Mouse (Mus musculus) MEL (cell line): ENCODE measurements around the gene Gm20388. TPM values are rescaled to one million over a fixed set of nuclear protein-coding genes. Genes with fewer than 3 reads are reported as not detected.

Experiments
- DNase-seq: peaks from one replicate; pipeline ENCODE4 v3.0.0; 2011; ENCODE audit warnings: low read depth, low spot score
- H3K27ac ChIP-seq: 2 replicates; pipeline ENCODE4 v1.5.1; 2012; ENCODE audit warnings: low read depth, mild to moderate bottlenecking, control low read depth, low read length, moderate library complexity; ENCODE audit not compliant: control insufficient read depth
- H3K27me3 ChIP-seq, 2 experiments: fragments of 150-350 bp in 1 of 2; sonication (generic) in 1 of 2; 2 replicates each; pipeline ENCODE4 v1.6.1; 2012; ENCODE audit warnings: low read length in 2 of 2, mild to moderate bottlenecking in 2 of 2, improper control_type of control experiment in 1 of 2, moderate library complexity in 1 of 2; ENCODE audit not compliant: insufficient read depth in 2 of 2, control insufficient read depth in 1 of 2
- H3K36me3 ChIP-seq, 2 experiments: 2 replicates each; pipeline ENCODE4 v1.6.1; 2012 to 2014; ENCODE audit warnings: low read length in 2 of 2, improper control_type of control experiment in 1 of 2, inconsistent platforms in 1 of 2, mild to moderate bottlenecking in 1 of 2; ENCODE audit not compliant: insufficient read depth in 2 of 2, control insufficient read depth in 1 of 2
- H3K4me1 ChIP-seq, 2 experiments: fragments of 150-350 bp in 1 of 2; sonication (generic) in 1 of 2; 2 replicates each; pipeline ENCODE4 v1.6.1; 2012; ENCODE audit warnings: low read length in 2 of 2, improper control_type of control experiment in 1 of 2, mild to moderate bottlenecking in 1 of 2; ENCODE audit not compliant: insufficient read depth in 2 of 2, control insufficient read depth in 1 of 2
- H3K4me3 ChIP-seq, 2 experiments: fragments of 150-350 bp in 1 of 2; sonication (generic) in 1 of 2; 2 replicates each; pipeline ENCODE4 v1.5.1; 2012; ENCODE audit warnings: low read depth in 2 of 2, low read length in 2 of 2, mild to moderate bottlenecking in 2 of 2, moderate library complexity in 2 of 2, control low read depth in 1 of 2, improper control_type of control experiment in 1 of 2; ENCODE audit not compliant: control insufficient read depth in 1 of 2, insufficient read depth in 1 of 2
- H3K79me2 ChIP-seq: 2 replicates; pipeline ENCODE4 v1.6.1; 2012; ENCODE audit warnings: mild to moderate bottlenecking, low read length, moderate library complexity; ENCODE audit not compliant: control insufficient read depth, poor library complexity, insufficient read depth
- H3K9ac ChIP-seq: 2 replicates; pipeline ENCODE4 v1.6.1; 2012; ENCODE audit warnings: low read depth, mild to moderate bottlenecking, control low read depth, low read length, moderate library complexity; ENCODE audit not compliant: control insufficient read depth, poor library complexity, severe bottlenecking
- H3K9me3 ChIP-seq: fragments of 150-350 bp; sonication (generic); replicated peaks from 2 replicates; pipeline ENCODE4 v1.6.1; 2012; ENCODE audit warnings: mild to moderate bottlenecking, low read length, improper control_type of control experiment, moderate library complexity; ENCODE audit not compliant: insufficient read depth
- CHD2 ChIP-seq: IDR thresholded peaks from 2 replicates; pipeline ENCODE4 v1.6.1; 2011; ENCODE audit warnings: low read length, improper control_type of control experiment
- CTCF ChIP-seq, 3 experiments: IDR thresholded peaks in 2 of 3; conservative IDR thresholded peaks in 1 of 3; 2 replicates each; pipeline ENCODE4 v1.5.1; 2011 to 2012; ENCODE audit warnings: low read length in 3 of 3, low read depth in 2 of 3, mild to moderate bottlenecking in 2 of 3, improper control_type of control experiment in 1 of 3, inconsistent platforms in 1 of 3, mixed read lengths in 1 of 3, moderate library complexity in 1 of 3; ENCODE audit not compliant: control insufficient read depth in 1 of 3, insufficient read depth in 1 of 3, poor library complexity in 1 of 3, severe bottlenecking in 1 of 3
- ELF1 ChIP-seq: IDR thresholded peaks from 2 replicates; pipeline ENCODE4 v1.6.1; 2014; ENCODE audit warnings: low read depth, mild to moderate bottlenecking, inconsistent platforms, low read length, improper control_type of control experiment, moderate library complexity
- EP300 ChIP-seq, 2 experiments: IDR thresholded peaks; 2 replicates each; pipeline ENCODE4 v1.6.1; 2011; ENCODE audit warnings: improper control_type of control experiment in 2 of 2, low read length in 2 of 2, low read depth in 1 of 2, mild to moderate bottlenecking in 1 of 2
- ETS1 ChIP-seq: IDR thresholded peaks from 2 replicates; pipeline ENCODE4 v1.6.1; 2012; ENCODE audit warnings: low read depth, mild to moderate bottlenecking, inconsistent platforms, low read length, improper control_type of control experiment, moderate library complexity
- GABPA ChIP-seq: IDR thresholded peaks from 2 replicates; pipeline ENCODE4 v1.6.1; 2012; ENCODE audit warnings: low read depth, mild to moderate bottlenecking, inconsistent platforms, low read length, improper control_type of control experiment, moderate library complexity
- GATA1 ChIP-seq: IDR thresholded peaks from 2 replicates; pipeline ENCODE4 v1.6.1; 2011; ENCODE audit warnings: low read depth, low read length, improper control_type of control experiment
- HCFC1 ChIP-seq: IDR thresholded peaks from 2 replicates; pipeline ENCODE4 v1.6.1; 2012; ENCODE audit warnings: low read depth, mild to moderate bottlenecking, inconsistent platforms, low read length, improper control_type of control experiment, moderate library complexity
- JUND ChIP-seq: IDR thresholded peaks from 2 replicates; pipeline ENCODE4 v1.6.1; 2011; ENCODE audit warnings: low read depth, mild to moderate bottlenecking, improper control_type of control experiment, low read length
- KAT2A ChIP-seq: conservative IDR thresholded peaks from 2 replicates; pipeline ENCODE4 v1.6.1; 2012; ENCODE audit warnings: low read depth, low read length, improper control_type of control experiment, inconsistent platforms
- MAFK ChIP-seq: IDR thresholded peaks from 2 replicates; pipeline ENCODE4 v1.6.1; 2011; ENCODE audit warnings: low read depth, mild to moderate bottlenecking, low read length, improper control_type of control experiment, borderline replicate concordance
- MAX ChIP-seq: IDR thresholded peaks from 2 replicates; pipeline ENCODE4 v1.6.1; 2011; ENCODE audit warnings: low read length, improper control_type of control experiment
- MAZ ChIP-seq: IDR thresholded peaks from 2 replicates; pipeline ENCODE4 v1.6.1; 2012; ENCODE audit warnings: low read depth, mild to moderate bottlenecking, inconsistent platforms, low read length, improper control_type of control experiment
- MEF2A ChIP-seq: IDR thresholded peaks from 2 replicates; pipeline ENCODE4 v1.6.1; 2014; ENCODE audit warnings: low read depth, mild to moderate bottlenecking, inconsistent platforms, low read length, improper control_type of control experiment; ENCODE audit not compliant: poor library complexity, insufficient replicate concordance, severe bottlenecking; ENCODE audit errors: extremely low read depth
- MXI1 ChIP-seq: IDR thresholded peaks from 2 replicates; pipeline ENCODE4 v1.6.1; 2011; ENCODE audit warnings: mild to moderate bottlenecking, low read depth, low read length, improper control_type of control experiment
- NELFE ChIP-seq: IDR thresholded peaks from 2 replicates; pipeline ENCODE4 v1.6.1; 2011; ENCODE audit warnings: low read depth, low read length, improper control_type of control experiment
- POLR2A ChIP-seq, 2 experiments: IDR thresholded peaks; 2 replicates each; pipeline ENCODE4 v1.6.1; 2011 to 2012; ENCODE audit warnings: low read length in 2 of 2, mild to moderate bottlenecking in 2 of 2, control low read depth in 1 of 2, improper control_type of control experiment in 1 of 2, low read depth in 1 of 2, moderate library complexity in 1 of 2; ENCODE audit not compliant: control insufficient read depth in 1 of 2, insufficient read depth in 1 of 2, poor library complexity in 1 of 2
- POLR2AphosphoS5 ChIP-seq: IDR thresholded peaks from 2 replicates; pipeline ENCODE4 v1.6.1; 2012; ENCODE audit warnings: low read depth, borderline replicate concordance, mild to moderate bottlenecking, inconsistent platforms, low read length, moderate library complexity, mixed read lengths
- RAD21 ChIP-seq: IDR thresholded peaks from 2 replicates; pipeline ENCODE4 v1.6.1; 2011; ENCODE audit warnings: mild to moderate bottlenecking, low read depth, low read length, improper control_type of control experiment
- RCOR1 ChIP-seq: IDR thresholded peaks from 2 replicates; pipeline ENCODE4 v1.6.1; 2012; ENCODE audit warnings: low read depth, mild to moderate bottlenecking, inconsistent platforms, low read length, improper control_type of control experiment
- SMC3 ChIP-seq: IDR thresholded peaks from 2 replicates; pipeline ENCODE4 v1.6.1; 2011; ENCODE audit warnings: low read depth, low read length, improper control_type of control experiment
- TAL1 ChIP-seq: IDR thresholded peaks from 2 replicates; pipeline ENCODE4 v1.6.1; 2012; ENCODE audit warnings: mild to moderate bottlenecking, inconsistent platforms, low read length, moderate library complexity, mixed read lengths
- TCF12 ChIP-seq: IDR thresholded peaks from 2 replicates; pipeline ENCODE4 v1.6.1; 2014; ENCODE audit warnings: low read depth, mild to moderate bottlenecking, inconsistent platforms, low read length, improper control_type of control experiment, moderate library complexity
- UBTF ChIP-seq: IDR thresholded peaks from 2 replicates; pipeline ENCODE4 v1.6.1; 2012; ENCODE audit warnings: low read depth, mild to moderate bottlenecking, inconsistent platforms, low read length, improper control_type of control experiment, moderate library complexity, borderline replicate concordance; ENCODE audit not compliant: insufficient read depth
- ZC3H11A ChIP-seq: IDR thresholded peaks from 2 replicates; pipeline ENCODE4 v1.6.1; 2012; ENCODE audit warnings: low read depth, mild to moderate bottlenecking, inconsistent platforms, low read length, improper control_type of control experiment
- ZNF384 ChIP-seq: IDR thresholded peaks from 2 replicates; pipeline ENCODE4 v1.6.1; 2012; ENCODE audit warnings: low read depth, mild to moderate bottlenecking, inconsistent platforms, low read length, improper control_type of control experiment
- polyA plus RNA-seq, 2 experiments: library from polyadenylated mRNA; stranded (reverse) in 1 of 2; unstranded in 1 of 2; fragments of >175 nt in 1 of 2; fragments of >200 nt in 1 of 2; gene quantifications; 2 replicates each; pipeline versions ENCODE4 v1.2.1 to v1.2.4; 2012; ENCODE audit warnings: low replicate concordance in 2 of 2, low read depth in 1 of 2; ENCODE audit not compliant: insufficient read length in 2 of 2, insufficient read depth in 1 of 2, missing spikeins in 1 of 2
- total RNA-seq: library from RNA; depleted of rRNA; stranded (reverse); fragments of 300-350 nt; gene quantifications from 2 replicates; pipeline ENCODE4 v1.2.3, GENCODE M21; 2012

The Gm20388 gene
- total and polyA plus RNA-seq, 3 experiments, result 11.1 to 17.8 TPM; not detected in 1

DNA sequence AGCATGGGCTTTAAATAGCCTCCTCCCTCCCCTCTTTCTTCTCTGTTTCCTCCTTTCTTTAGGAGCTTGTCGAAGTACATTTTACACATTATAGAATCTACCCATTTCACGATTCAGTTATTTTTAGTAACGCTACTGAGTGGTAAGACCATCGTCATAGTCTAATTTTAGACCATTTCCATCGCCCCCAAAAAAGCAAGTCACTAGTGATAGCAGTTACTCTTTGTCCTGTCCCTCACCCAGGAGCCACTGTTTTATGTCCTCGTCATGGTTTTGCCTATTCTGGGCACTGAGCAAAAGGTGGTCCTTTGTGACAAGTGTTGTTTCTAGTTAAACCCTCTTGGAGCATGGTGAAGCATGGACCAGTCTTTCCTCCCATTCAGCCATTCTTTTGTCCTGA, 209.3 kb downstream of the Gm20388 start:
- Histone ChIP-seq H3K79me2 (no peaks in the 10 kb centered on the region), H3K36me3 (no peaks in the 10 kb centered on the region), H3K4me1 (no peaks in the 10 kb centered on the region), H3K9me3 (no peaks in the 10 kb centered on the region), H3K4me3 (no peak overlapping the region), H3K27me3 (0 out of 4 replicates have a peak, but pooled peaks cover 0 to 2% of the 10 kb centered on the region in 2 experiments), H3K27ac (no peak overlapping the region), H3K9ac (no peak overlapping the region)
- no peak for TF ChIP-seq HCFC1
- TF ChIP-seq EP300 (IDR thresholded peaks at IDR 0.05; ENCODE audit: low read depth in 1 of 2, low read length in 2 of 2), result no peak
- TF ChIP-seq UBTF, result no peak
- TF ChIP-seq ETS1, result no peak
- no peak for TF ChIP-seq MAX
- no peak for TF ChIP-seq TCF12
- TF ChIP-seq ELF1, result no peak
- no peak for TF ChIP-seq RAD21
- TF ChIP-seq GABPA, result no peak
- no peak for TF ChIP-seq JUND
- no peak for TF ChIP-seq MAFK
- DNase-seq, result no peak

DNA sequence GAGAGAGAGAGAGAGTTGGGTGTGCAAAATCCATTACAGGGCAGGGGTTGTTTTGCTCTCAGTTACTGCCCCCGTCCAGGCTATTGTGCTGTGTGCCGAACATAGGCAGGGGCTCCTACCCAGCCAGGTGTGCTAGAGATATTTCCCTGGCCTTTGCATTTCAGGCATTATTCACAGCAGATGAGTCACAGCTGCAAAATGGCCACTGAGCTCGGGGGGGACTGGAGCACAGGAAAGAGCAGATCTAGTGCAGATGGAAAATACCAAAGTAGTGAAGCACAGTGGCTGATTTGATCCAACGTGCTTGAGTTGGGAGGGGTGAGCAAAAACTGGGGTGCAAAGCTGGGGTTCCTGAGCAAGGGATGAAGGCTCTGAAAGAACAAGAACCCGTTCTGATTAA, 210.3 kb downstream of the Gm20388 start:
- Histone ChIP-seq H3K27me3 (0 out of 4 replicates have a peak, but pooled peaks cover 0 to 2% of the 10 kb centered on the region in 2 experiments), H3K27ac (no peak overlapping the region), H3K36me3 (no peaks in the 10 kb centered on the region), H3K9ac (no peak overlapping the region), H3K4me3 (no peak overlapping the region)
- TF ChIP-seq JUND (no peak), RAD21 (no peak), TAL1 (no peak), SMC3 (no peak)
- TF ChIP-seq, all 39 proteins: peak for 0
- Histone ChIP-seq H3K9me3 (no peaks in the 10 kb centered on the region), H3K4me1 (no peaks in the 10 kb centered on the region), H3K79me2 (no peaks in the 10 kb centered on the region)
- no peak for DNase-seq

DNA sequence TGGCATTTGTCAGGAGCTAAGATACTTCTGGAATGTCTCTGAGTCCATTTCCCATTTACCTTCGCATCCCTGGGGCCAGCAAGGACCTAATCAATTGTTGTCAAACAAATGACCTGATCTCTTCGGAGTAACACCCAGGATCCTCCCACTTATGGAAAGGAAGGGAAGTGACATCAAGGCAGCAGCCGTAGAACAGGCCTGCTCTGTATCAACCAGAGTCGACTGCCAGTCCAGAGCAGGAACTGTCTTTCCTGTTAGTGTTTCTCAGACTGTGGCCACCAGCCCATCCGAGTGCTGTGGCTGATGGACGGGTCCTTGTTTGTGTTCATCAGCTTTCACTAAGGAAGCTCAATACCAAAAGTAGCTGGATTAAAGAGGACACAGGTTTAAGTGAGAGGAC, 213.6 kb downstream of the Gm20388 start:
- no peaks in the 10 kb centered on the region for H3K4me1 ChIP-seq
- H3K36me3 ChIP-seq, result no peaks in the 10 kb centered on the region
- TF ChIP-seq KAT2A (no peak), CTCF (IDR thresholded peaks at IDR 0.05 in 2 of 3, conservative IDR thresholded peaks at IDR 0.05 in 1 of 3; ENCODE audit: control insufficient read depth in 1 of 3, insufficient read depth in 1 of 3, low read depth in 2 of 3, low read length in 3 of 3, poor library complexity in 1 of 3, severe bottlenecking in 1 of 3) (no peak), MEF2A (no peak), TAL1 (no peak), CHD2 (no peak), MXI1 (no peak), ZC3H11A (no peak), POLR2AphosphoS5 (no peak), HCFC1 (no peak), NELFE (no peak), ZNF384 (no peak), POLR2A (IDR thresholded peaks at IDR 0.05; ENCODE audit: control insufficient read depth in 1 of 2, insufficient read depth in 1 of 2, low read depth in 1 of 2, low read length in 2 of 2, poor library complexity in 1 of 2) (no peak), GATA1 (no peak), RCOR1 (no peak), TCF12 (no peak), MAZ (no peak)
- H3K27me3 ChIP-seq, result 0 out of 4 replicates have a peak, but pooled peaks cover 0 to 2% of the 10 kb centered on the region in 2 experiments
- no peak for DNase-seq
- no peaks in the 10 kb centered on the region for H3K9me3 ChIP-seq
- H3K79me2 ChIP-seq, result no peaks in the 10 kb centered on the region
- no peak overlapping the region for H3K4me3 ChIP-seq
- H3K27ac ChIP-seq, result no peak overlapping the region
- no peak overlapping the region for H3K9ac ChIP-seq
